20 mouse cellular contexts compared by ENCODE assay signal in genomic region chr10:86933906-86934305, GRCm38 (mm10).
A peak's percentile ranks its signal among the peaks of the same experiment; 100 is the strongest.
DNase-seq lines count a peak whose midpoint lies in the region; ATAC-seq and TF ChIP-seq lines count a peak whose summit lies in the region.
"Had no signal": no experiment of that assay in that cellular context is flagged by ENCODE, and none has a peak within 500 bp of the region (broad histone marks: within the 10 kb centered on the region; RNA-seq: fewer than 3 reads in every experiment).

No protein-coding gene starts in this region.

- H3K27ac ChIP-seq in lung, embryonic 14.5 days (ENCODE audit: low read depth): no peak overlapping the region
- H3K27ac ChIP-seq in lung, embryonic 16.5 days (ENCODE audit: low read length): no peak overlapping the region
- H3K27ac ChIP-seq: embryonic facial prominence, embryonic 15.5 days; heart, adult 2 months; heart, embryonic 13.5 days; hindbrain, embryonic 14.5 days; layer of hippocampus, adult 2 months; limb, embryonic 10.5 days; midbrain, embryonic 12.5 days had no signal

- no peak overlapping the region for H3K4me3 ChIP-seq in lung, embryonic 14.5 days (ENCODE audit: low read depth, low read length)
- no peak overlapping the region for H3K4me3 ChIP-seq in lung, embryonic 16.5 days (ENCODE audit: low read length)
- H3K4me3 ChIP-seq: embryonic facial prominence, embryonic 15.5 days; heart, adult 2 months; heart, embryonic 13.5 days; layer of hippocampus, adult 2 months; limb, embryonic 10.5 days; midbrain, embryonic 12.5 days had no signal

- WGBS in lung, embryonic 14.5 days: 20% methylated on average over 3 of the region's 3 CpGs
- 32% methylated on average over 3 of the region's 3 CpGs for WGBS in lung, embryonic 16.5 days

- DNase-seq in heart, adult 11 months: peak; percentile 69
- DNase-seq in heart, postnatal 25 days (ENCODE audit: low spot score): no peak
- peak; percentile 5 for DNase-seq in lung, embryonic 14.5 days
- no peak for DNase-seq in lung, postnatal 14 days
- peak; percentile 33 for DNase-seq in lung, postnatal 36 days
- no peak for DNase-seq in frontal cortex, postnatal 25 days (ENCODE audit: low spot score in 2 of 2)
- DNase-seq: cerebellum, adult 9-10 months; right cerebral cortex, postnatal 14 days had no signal

- H3K27me3 ChIP-seq in lung, embryonic 14.5 days (ENCODE audit: insufficient read depth, low read length): no peaks in the 10 kb centered on the region
- H3K27me3 ChIP-seq in lung, embryonic 16.5 days (ENCODE audit: control insufficient read depth, insufficient read depth, low read depth, low read length): no peaks in the 10 kb centered on the region
- H3K27me3 ChIP-seq: CH12.LX; embryonic facial prominence, embryonic 15.5 days; heart, embryonic 13.5 days; midbrain, embryonic 12.5 days; Patski had no signal

- H3K4me1 ChIP-seq in lung, embryonic 14.5 days (ENCODE audit: insufficient read depth): no peaks in the 10 kb centered on the region
- no peaks in the 10 kb centered on the region for H3K4me1 ChIP-seq in lung, embryonic 16.5 days (replicated peaks; ENCODE audit: control insufficient read depth, insufficient read depth, low read length)
- H3K4me1 ChIP-seq: embryonic facial prominence, embryonic 15.5 days; limb, embryonic 10.5 days had no signal

- no peak for TF ChIP-seq CTCF in lung, embryonic 14.5 days (IDR thresholded peaks at IDR 0.05; ENCODE audit: low read depth)

- no peaks in the 10 kb centered on the region for H3K9me3 ChIP-seq in lung, embryonic 14.5 days (ENCODE audit: low read depth, low read length)
- H3K9me3 ChIP-seq in lung, embryonic 16.5 days (ENCODE audit: control insufficient read depth, low read length): no peaks in the 10 kb centered on the region
- H3K9me3 ChIP-seq: embryonic facial prominence, embryonic 15.5 days; heart, embryonic 13.5 days; limb, embryonic 10.5 days; midbrain, embryonic 12.5 days had no signal

- H3K4me2 ChIP-seq in lung, embryonic 14.5 days: no peak overlapping the region
- no peak overlapping the region for H3K4me2 ChIP-seq in lung, embryonic 16.5 days (ENCODE audit: low read depth, low read length)
- H3K4me2 ChIP-seq: embryonic facial prominence, embryonic 15.5 days; heart, embryonic 13.5 days; hindbrain, embryonic 14.5 days; midbrain, embryonic 12.5 days had no signal

- no peaks in the 10 kb centered on the region for H3K36me3 ChIP-seq in lung, embryonic 14.5 days (ENCODE audit: insufficient read depth)
- no peaks in the 10 kb centered on the region for H3K36me3 ChIP-seq in lung, embryonic 16.5 days (ENCODE audit: control insufficient read depth, insufficient read depth, low read length)
- H3K36me3 ChIP-seq: embryonic facial prominence, embryonic 15.5 days; G1E; heart, embryonic 13.5 days; limb, embryonic 10.5 days; midbrain, embryonic 12.5 days had no signal

- peak; percentile 32; the same call in 1 of the 2 replicates for ATAC-seq in lung, embryonic 14.5 days (ENCODE audit: insufficient read depth)
- ATAC-seq in lung, embryonic 16.5 days (ENCODE audit: low read depth): peak; percentile 58
- ATAC-seq: inflammation-experienced regulatory T-cells, adult 6 months; Patski had no signal

- intact Hi-C loops in heart, postnatal 25 days (cut with DNase I): no loop called here

- no peak overlapping the region for H3K9ac ChIP-seq in lung, embryonic 14.5 days
- H3K9ac ChIP-seq in lung, embryonic 16.5 days (ENCODE audit: low read length): no peak overlapping the region
- H3K9ac ChIP-seq: embryonic facial prominence, embryonic 15.5 days; heart, embryonic 13.5 days; hindbrain, embryonic 14.5 days; midbrain, embryonic 12.5 days had no signal

Comparison
In these comparisons a context has a peak if more than half of its experiments do, and no peak if none do; other contexts are left out.
1. DNase-seq: peak in heart, adult 11 months (single experiment), lung, embryonic 14.5 days (single experiment) and lung, postnatal 36 days (single experiment); none in heart, postnatal 25 days (single experiment), lung, postnatal 14 days (single experiment) and frontal cortex, postnatal 25 days (0 of 2).